Mouse (Mus musculus): ENCODE data around the gene 1700123O20Rik. TPM values are rescaled to one million over a fixed set of nuclear protein-coding genes. Genes with fewer than 3 reads are reported as not detected.

1700123O20Rik gene
- polyA plus RNA-seq, 1 experiment from 2014 or later, result 81.1 TPM

DNA sequence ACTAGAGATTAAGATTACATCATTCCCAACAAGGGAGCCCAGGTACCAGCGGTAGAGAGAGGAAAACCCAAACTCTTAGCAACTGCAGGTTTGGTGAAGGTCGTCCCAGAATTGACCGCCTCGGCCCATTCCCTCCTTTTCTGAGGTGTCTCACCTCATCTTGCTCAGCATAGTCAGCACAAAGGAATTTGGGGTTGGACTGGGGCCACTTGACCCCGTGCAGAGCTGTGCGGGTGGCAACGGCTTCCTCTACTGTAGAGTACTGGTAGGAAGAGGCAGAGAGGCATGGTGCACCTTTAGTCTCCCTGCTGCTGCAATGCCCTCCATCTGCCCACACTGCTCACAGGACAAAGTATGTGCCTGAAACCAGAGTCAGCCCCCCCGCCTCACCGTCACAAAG, 41.7 kb upstream of the 1700123O20Rik start:
- DNase-seq (ENCODE audit: low spot score) (no peak), ATAC-seq (replicated peaks; ENCODE audit: low FRiP score) (no peak)
- H3K9me3 ChIP-seq (ENCODE audit: control insufficient read depth, low read length), result no peaks in the 10 kb centered on the region
- no peak overlapping the region for H3K4me2 ChIP-seq
- WGBS, result 92% methylated on average over 9 of the region's 9 CpGs
- peaks cover 60% of the 10 kb centered on the region for H3K36me3 ChIP-seq (ENCODE audit: control insufficient read depth, insufficient read depth, low read length)
- no peak overlapping the region for H3K4me3 ChIP-seq (ENCODE audit: low read depth, low read length)
- H3K27me3 ChIP-seq (replicated peaks; ENCODE audit: control insufficient read depth, insufficient read depth, low read length), result 0 out of 2 replicates have a peak, but pooled peaks cover 3% of the 10 kb centered on the region
- no peak overlapping the region for H3K9ac ChIP-seq (ENCODE audit: low read depth, low read length)
- H3K27ac ChIP-seq (ENCODE audit: low read depth, low read length), result no peak overlapping the region
- H3K4me1 ChIP-seq (replicated peaks; ENCODE audit: control insufficient read depth, insufficient read depth, low read length), result 0 out of 2 replicates have a peak, but pooled peaks cover 9% of the 10 kb centered on the region

DNA sequence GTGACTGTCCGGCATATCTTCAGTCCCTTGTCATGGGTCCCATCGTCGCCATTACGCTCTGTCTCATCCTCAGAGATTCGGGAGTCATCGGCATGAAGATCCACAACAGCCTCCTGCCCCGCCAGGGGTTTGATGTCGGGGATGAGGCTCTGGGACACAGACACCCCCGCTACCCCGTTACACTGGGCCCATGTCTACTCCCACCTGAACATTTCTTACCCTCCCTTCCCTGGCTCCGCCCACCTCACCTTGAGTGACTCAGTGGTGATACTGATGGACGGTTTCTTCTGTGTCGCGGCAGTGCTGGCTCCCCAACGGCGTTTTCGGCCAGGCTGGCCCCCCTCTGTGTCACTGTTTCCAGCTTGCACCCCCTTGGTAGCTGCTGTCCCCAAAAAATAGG, 39.6 kb upstream of the 1700123O20Rik start:
- Histone ChIP-seq H3K4me2 (no peak overlapping the region), H3K27me3 (replicated peaks; ENCODE audit: control insufficient read depth, insufficient read depth, low read length) (no peaks in the 10 kb centered on the region), H3K9ac (ENCODE audit: low read depth, low read length) (no peak overlapping the region), H3K36me3 (ENCODE audit: control insufficient read depth, insufficient read depth, low read length) (peaks cover 76% of the 10 kb centered on the region), H3K4me1 (replicated peaks; ENCODE audit: control insufficient read depth, insufficient read depth, low read length) (peaks cover 4% of the 10 kb centered on the region), H3K4me3 (ENCODE audit: low read depth, low read length) (no peak overlapping the region), H3K9me3 (ENCODE audit: control insufficient read depth, low read length) (no peaks in the 10 kb centered on the region), H3K27ac (ENCODE audit: low read depth, low read length) (no peak overlapping the region)
- ATAC-seq (replicated peaks; ENCODE audit: low FRiP score) (no peak), DNase-seq (ENCODE audit: low spot score) (no peak)
- 95% methylated on average over 17 of the region's 17 CpGs for WGBS

DNA sequence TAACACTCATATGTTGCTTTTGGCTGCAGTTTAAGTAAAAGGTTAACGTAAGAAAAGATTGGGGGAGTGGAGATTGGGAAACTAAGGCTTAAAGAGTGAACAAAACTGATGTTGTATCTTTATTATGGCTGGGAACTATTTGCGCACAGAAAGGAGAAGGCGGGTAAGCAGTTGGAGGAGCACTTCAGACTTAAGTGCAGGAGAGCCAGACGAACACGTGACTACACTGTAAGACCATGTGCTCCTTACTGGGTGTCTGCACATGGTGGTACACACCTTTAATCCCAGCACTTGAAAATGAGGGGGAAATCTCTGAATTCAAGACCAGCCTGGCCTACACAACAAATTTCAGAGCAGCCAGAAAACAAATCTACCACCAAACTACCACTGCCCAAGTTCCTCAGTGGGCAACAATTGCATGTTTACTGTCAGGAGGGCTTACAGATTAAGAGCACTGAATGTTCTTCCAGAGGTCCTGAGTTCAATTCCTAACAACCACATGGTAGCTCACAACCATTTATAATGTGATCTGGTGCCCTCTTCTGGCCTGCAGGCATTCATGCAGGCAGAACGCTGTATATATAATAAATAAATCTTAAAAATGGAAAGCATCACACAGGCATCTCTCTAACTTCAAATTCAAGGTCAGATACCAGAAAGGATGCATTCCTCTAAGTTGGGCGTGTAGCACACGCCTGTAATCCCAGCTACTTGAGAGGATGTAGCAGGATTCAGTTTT, 38.9 kb upstream of the 1700123O20Rik start:
- Histone ChIP-seq H3K9ac (ENCODE audit: low read depth, low read length) (no peak overlapping the region), H3K4me3 (ENCODE audit: low read depth, low read length) (no peak overlapping the region), H3K27ac (ENCODE audit: low read depth, low read length) (no peak overlapping the region), H3K4me2 (no peak overlapping the region), H3K27me3 (replicated peaks; ENCODE audit: control insufficient read depth, insufficient read depth, low read length) (no peaks in the 10 kb centered on the region), H3K9me3 (ENCODE audit: control insufficient read depth, low read length) (no peaks in the 10 kb centered on the region), H3K4me1 (replicated peaks; ENCODE audit: control insufficient read depth, insufficient read depth, low read length) (peaks cover 9% of the 10 kb centered on the region), H3K36me3 (ENCODE audit: control insufficient read depth, insufficient read depth, low read length) (peaks cover 79% of the 10 kb centered on the region)
- DNase-seq (ENCODE audit: low spot score), result no peak
- 94% methylated on average over 8 of the region's 8 CpGs for WGBS
- no peak for ATAC-seq (replicated peaks; ENCODE audit: low FRiP score)

DNA sequence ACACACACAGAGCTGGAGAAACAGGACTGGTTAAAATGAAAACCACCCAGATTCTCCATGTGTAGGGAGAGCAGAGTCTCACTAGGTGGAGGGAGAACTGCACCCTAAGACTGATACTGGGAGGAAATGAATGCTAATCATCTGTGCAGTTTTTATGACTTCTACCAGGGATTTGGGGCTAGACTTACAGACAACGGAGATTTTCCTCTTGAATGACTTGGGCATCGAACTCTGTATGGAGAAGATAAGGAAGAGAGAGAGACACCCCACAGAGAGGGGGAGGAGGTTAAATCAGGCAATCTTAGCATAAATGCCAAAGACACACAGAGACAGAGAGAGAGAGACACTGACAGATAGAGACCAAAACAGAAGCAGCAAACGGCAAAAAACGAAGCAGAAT, 38.1 kb upstream of the 1700123O20Rik start:
- Histone ChIP-seq H3K4me2 (no peak overlapping the region), H3K4me3 (ENCODE audit: low read depth, low read length) (no peak overlapping the region), H3K27ac (ENCODE audit: low read depth, low read length) (no peak overlapping the region), H3K27me3 (replicated peaks; ENCODE audit: control insufficient read depth, insufficient read depth, low read length) (no peaks in the 10 kb centered on the region), H3K9ac (ENCODE audit: low read depth, low read length) (no peak overlapping the region), H3K36me3 (ENCODE audit: control insufficient read depth, insufficient read depth, low read length) (peaks cover 72% of the 10 kb centered on the region), H3K9me3 (ENCODE audit: control insufficient read depth, low read length) (no peaks in the 10 kb centered on the region), H3K4me1 (replicated peaks; ENCODE audit: control insufficient read depth, insufficient read depth, low read length) (peaks cover 17% of the 10 kb centered on the region)
- no peak for ATAC-seq (replicated peaks; ENCODE audit: low FRiP score)
- DNase-seq (ENCODE audit: low spot score), result no peak
- 59% methylated on average over 4 of the region's 4 CpGs for whole genome bisulfite sequencing

DNA sequence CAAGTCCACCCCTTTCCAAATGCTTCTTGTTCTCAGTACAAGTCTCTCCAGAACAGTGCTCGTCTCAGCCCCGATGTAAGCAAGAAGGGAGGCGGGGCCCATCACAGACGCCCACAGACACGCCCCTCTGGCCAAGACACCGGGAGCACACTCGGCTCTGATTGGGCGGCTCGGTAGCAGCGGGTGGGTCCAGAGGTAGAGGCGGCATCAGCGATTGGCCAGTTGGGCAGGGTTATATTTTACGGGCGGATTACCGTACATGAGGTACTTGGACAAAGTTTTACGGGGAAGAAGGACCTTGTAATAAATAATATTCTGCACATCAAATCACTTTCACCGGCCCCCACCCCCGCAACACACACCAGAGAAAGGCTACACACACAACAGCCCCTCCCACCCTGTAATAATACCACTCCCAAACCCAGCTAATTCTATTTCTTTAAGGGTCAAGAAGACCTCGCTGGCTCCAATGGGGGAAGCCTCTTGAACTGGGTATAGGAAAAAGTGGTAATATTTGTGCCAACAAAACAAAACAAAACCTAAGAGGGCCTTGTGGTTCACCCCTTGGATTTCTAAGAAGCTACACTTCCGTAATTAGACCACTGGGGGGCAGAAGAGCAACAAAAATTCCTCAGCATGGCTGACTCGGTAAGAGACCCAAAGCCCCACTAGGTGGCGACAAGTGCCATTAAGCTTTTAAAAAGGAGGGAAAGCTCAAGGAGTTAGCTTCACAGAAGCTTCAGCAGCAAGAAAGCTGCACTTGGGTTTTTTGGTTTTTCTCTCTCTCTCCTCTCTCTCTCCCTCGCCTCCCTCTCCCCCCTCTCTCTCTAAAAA, 35.2 kb upstream of the 1700123O20Rik start:
- H3K36me3 ChIP-seq (ENCODE audit: control insufficient read depth, insufficient read depth, low read length), result peaks cover 56% of the 10 kb centered on the region
- no peaks in the 10 kb centered on the region for H3K9me3 ChIP-seq (ENCODE audit: control insufficient read depth, low read length)
- 63% methylated on average over 23 of the region's 23 CpGs for WGBS
- no peaks in the 10 kb centered on the region for H3K27me3 ChIP-seq (replicated peaks; ENCODE audit: control insufficient read depth, insufficient read depth, low read length)
- H3K9ac ChIP-seq (ENCODE audit: low read depth, low read length), result no peak overlapping the region
- ATAC-seq (replicated peaks; ENCODE audit: low FRiP score) (peak; percentile 44), DNase-seq (ENCODE audit: low spot score) (peak; percentile 70)
- H3K27ac ChIP-seq (ENCODE audit: low read depth, low read length), result no peak overlapping the region
- H3K4me2 ChIP-seq, result no peak overlapping the region
- peaks cover 27% of the 10 kb centered on the region for H3K4me1 ChIP-seq (replicated peaks; ENCODE audit: control insufficient read depth, insufficient read depth, low read length)
- H3K4me3 ChIP-seq (ENCODE audit: low read depth, low read length), result no peak overlapping the region

DNA sequence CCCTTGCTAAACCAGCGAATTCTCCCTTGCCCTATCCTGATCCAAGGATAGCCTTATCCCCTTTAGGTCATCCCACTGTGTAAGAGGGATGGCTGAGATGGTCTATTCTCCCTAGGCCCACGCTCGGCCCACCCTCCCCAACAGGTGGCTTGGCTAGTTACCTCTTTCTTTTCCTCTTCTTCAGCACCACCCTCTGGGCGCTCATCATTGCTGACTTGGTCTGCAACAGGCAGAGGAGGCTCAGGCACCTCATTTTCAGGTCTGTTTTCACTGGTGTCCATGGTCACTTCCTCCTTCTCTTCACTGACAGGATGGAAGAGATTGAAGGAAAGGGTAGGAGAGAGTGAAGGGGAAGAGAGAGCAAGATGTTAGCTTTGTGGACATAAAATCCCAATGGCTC, 34.5 kb upstream of the 1700123O20Rik start:
- H3K27me3 ChIP-seq (replicated peaks; ENCODE audit: control insufficient read depth, insufficient read depth, low read length), result no peaks in the 10 kb centered on the region
- H3K4me3 ChIP-seq (ENCODE audit: low read depth, low read length), result peak overlapping the region; percentile 16; the same call in 1 of the 2 replicates
- peaks cover 54% of the 10 kb centered on the region for H3K36me3 ChIP-seq (ENCODE audit: control insufficient read depth, insufficient read depth, low read length)
- DNase-seq (ENCODE audit: low spot score) (no peak), ATAC-seq (replicated peaks; ENCODE audit: low FRiP score) (no peak)
- H3K27ac ChIP-seq (ENCODE audit: low read depth, low read length), result no peak overlapping the region
- H3K9ac ChIP-seq (ENCODE audit: low read depth, low read length), result no peak overlapping the region
- H3K4me2 ChIP-seq, result peak overlapping the region; percentile 88; the same call in 1 of the 2 replicates
- WGBS, result 77% methylated on average over 4 of the region's 4 CpGs
- no peaks in the 10 kb centered on the region for H3K9me3 ChIP-seq (ENCODE audit: control insufficient read depth, low read length)
- H3K4me1 ChIP-seq (replicated peaks; ENCODE audit: control insufficient read depth, insufficient read depth, low read length), result peaks cover 27% of the 10 kb centered on the region

DNA sequence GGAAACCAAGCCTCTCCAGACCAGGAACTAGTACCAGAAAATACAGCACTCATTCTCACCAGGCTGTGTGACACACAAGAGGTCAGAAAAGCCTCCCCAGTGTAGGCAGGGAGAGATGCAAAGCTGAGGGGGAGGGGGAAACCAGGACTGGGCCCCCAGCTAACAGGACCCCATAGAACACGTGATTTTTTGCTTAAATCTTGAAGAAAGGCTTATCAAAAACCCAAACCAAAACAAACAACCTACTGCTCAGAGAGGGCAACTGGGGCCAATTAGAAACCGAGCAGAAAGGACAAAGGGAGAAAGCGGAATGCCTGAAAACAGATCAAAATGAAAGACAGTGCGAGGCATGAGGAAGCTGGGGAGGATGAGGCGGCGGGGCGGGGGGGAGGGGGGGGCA, 33.2 kb upstream of the 1700123O20Rik start:
- Histone ChIP-seq H3K4me2 (peak overlapping the region; percentile 88), H3K27me3 (replicated peaks; ENCODE audit: control insufficient read depth, insufficient read depth, low read length) (no peaks in the 10 kb centered on the region), H3K9me3 (ENCODE audit: control insufficient read depth, low read length) (no peaks in the 10 kb centered on the region), H3K27ac (ENCODE audit: low read depth, low read length) (peak overlapping the region; percentile 89), H3K36me3 (ENCODE audit: control insufficient read depth, insufficient read depth, low read length) (peaks cover 43% of the 10 kb centered on the region), H3K4me1 (replicated peaks; ENCODE audit: control insufficient read depth, insufficient read depth, low read length) (peaks cover 27% of the 10 kb centered on the region), H3K4me3 (ENCODE audit: low read depth, low read length) (peak overlapping the region; percentile 84), H3K9ac (ENCODE audit: low read depth, low read length) (peak overlapping the region; percentile 89)
- ATAC-seq (replicated peaks; ENCODE audit: low FRiP score), result no peak
- DNase-seq (ENCODE audit: low spot score), result no peak
- under 1% methylated on average over 7 of the region's 7 CpGs for WGBS

DNA sequence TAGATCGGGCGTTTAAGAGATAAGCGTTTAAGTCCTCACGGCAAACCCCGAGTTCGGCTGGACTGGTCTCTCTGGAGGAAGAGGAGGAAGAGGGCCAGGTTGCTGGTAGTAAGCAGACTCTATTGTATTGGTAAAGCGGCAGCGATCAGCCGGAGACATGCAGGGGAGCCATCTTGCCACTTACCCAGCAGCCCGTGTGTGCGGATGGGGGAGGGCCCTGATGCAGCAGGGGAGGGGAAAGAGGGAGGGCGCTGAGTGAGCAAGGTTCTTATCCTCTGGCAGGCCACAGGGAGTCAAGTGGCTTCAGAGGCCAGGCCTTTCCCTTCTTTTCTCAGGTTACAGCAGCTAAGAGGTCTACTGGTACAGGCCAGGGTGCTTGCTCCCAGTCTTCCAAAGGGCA, 32.5 kb upstream of the 1700123O20Rik start:
- ATAC-seq (replicated peaks; ENCODE audit: low FRiP score) (peak; percentile 92), DNase-seq (ENCODE audit: low spot score) (peak; percentile 88)
- peaks cover 27% of the 10 kb centered on the region for H3K4me1 ChIP-seq (replicated peaks; ENCODE audit: control insufficient read depth, insufficient read depth, low read length)
- H3K9ac ChIP-seq (ENCODE audit: low read depth, low read length), result peak overlapping the region; percentile 89
- peak overlapping the region; percentile 88 for H3K4me2 ChIP-seq
- H3K27me3 ChIP-seq (replicated peaks; ENCODE audit: control insufficient read depth, insufficient read depth, low read length), result no peaks in the 10 kb centered on the region
- H3K9me3 ChIP-seq (ENCODE audit: control insufficient read depth, low read length), result no peaks in the 10 kb centered on the region
- H3K27ac ChIP-seq (ENCODE audit: low read depth, low read length), result peak overlapping the region; percentile 89
- WGBS, result under 1% methylated on average over 12 of the region's 12 CpGs
- peak overlapping the region; percentile 84 for H3K4me3 ChIP-seq (ENCODE audit: low read depth, low read length)
- peaks cover 42% of the 10 kb centered on the region for H3K36me3 ChIP-seq (ENCODE audit: control insufficient read depth, insufficient read depth, low read length)
